Mouse (Mus musculus): ENCODE data around the gene Fhit. TPM values are rescaled to one million over a fixed set of nuclear protein-coding genes. Genes with fewer than 3 reads are reported as not detected.
"Not testable (repeated sequence)": the region's sequence is repeated elsewhere in the genome, so short reads cannot be mapped to it uniquely, and the experiment has no call there.

Gene Fhit
- polyA plus RNA-seq, 1 experiment from 2014 or later = 7.1 TPM

GRCm38 (mm10) chr14:9896556-9896955, 1265.3 kb downstream of the Fhit start:
- H3K4me1 ChIP-seq (ENCODE audit: control insufficient read depth, insufficient read depth, low read length) = no peaks in the 10 kb centered on the region
- 89% methylated on average over 1 of the region's 1 CpGs for whole genome bisulfite sequencing
- no peaks in the 10 kb centered on the region for H3K27me3 ChIP-seq (ENCODE audit: control insufficient read depth, insufficient read depth, low read length)
- no peak overlapping the region for H3K4me2 ChIP-seq (ENCODE audit: low read depth, low read length)
- H3K9ac ChIP-seq (ENCODE audit: low read length) = no peak overlapping the region
- no peak for ATAC-seq (ENCODE audit: insufficient read depth, low FRiP score)
- H3K27ac ChIP-seq (ENCODE audit: low read length) = no peak overlapping the region
- H3K9me3 ChIP-seq (replicated peaks; ENCODE audit: control insufficient read depth, low read length) = no peaks in the 10 kb centered on the region
- H3K36me3 ChIP-seq (ENCODE audit: control insufficient read depth, insufficient read depth, low read length) = no peaks in the 10 kb centered on the region
- H3K4me3 ChIP-seq (replicated peaks; ENCODE audit: low read length) = no peak overlapping the region

- Histone ChIP-seq H3K27me3 (ENCODE audit: control insufficient read depth, insufficient read depth, low read length) (no peaks in the 10 kb centered on the region), H3K4me2 (ENCODE audit: low read depth, low read length) (no peak overlapping the region), H3K9me3 (replicated peaks; ENCODE audit: control insufficient read depth, low read length) (no peaks in the 10 kb centered on the region), H3K4me1 (ENCODE audit: control insufficient read depth, insufficient read depth, low read length) (no peaks in the 10 kb centered on the region), H3K36me3 (ENCODE audit: control insufficient read depth, insufficient read depth, low read length) (no peaks in the 10 kb centered on the region), H3K27ac (ENCODE audit: low read length) (no peak overlapping the region), H3K4me3 (replicated peaks; ENCODE audit: low read length) (no peak overlapping the region), H3K9ac (ENCODE audit: low read length) (no peak overlapping the region)
- WGBS = 72% methylated on average over 2 of the region's 2 CpGs
- no peak for ATAC-seq (ENCODE audit: insufficient read depth, low FRiP score)
These were observed 1309.8 kb downstream of the Fhit start for GRCm38 (mm10) chr14:9852041-9852440.

- no peak overlapping the region for H3K4me2 ChIP-seq (ENCODE audit: low read depth, low read length)
These were observed 1329.5 kb downstream of the Fhit start for GRCm38 (mm10) chr14:9832290-9832689.

GRCm38 (mm10) chr14:9828699-9829240, 1333.1 kb downstream of the Fhit start:
- H3K4me3 ChIP-seq (replicated peaks; ENCODE audit: low read length); H3K36me3 ChIP-seq (ENCODE audit: control insufficient read depth, insufficient read depth, low read length); H3K27ac ChIP-seq (ENCODE audit: low read length); H3K9ac ChIP-seq (ENCODE audit: low read length); H3K9me3 ChIP-seq (replicated peaks; ENCODE audit: control insufficient read depth, low read length); H3K4me1 ChIP-seq (ENCODE audit: control insufficient read depth, insufficient read depth, low read length); H3K4me2 ChIP-seq (ENCODE audit: low read depth, low read length); H3K27me3 ChIP-seq (ENCODE audit: control insufficient read depth, insufficient read depth, low read length); ATAC-seq (ENCODE audit: insufficient read depth, low FRiP score): not testable (repeated sequence)
- WGBS = 73% methylated on average over 8 of the region's 8 CpGs

More at GRCm38 (mm10) chr14:9832290-9832689, 1329.5 kb downstream of the Fhit start:
- Histone ChIP-seq H3K27me3 (ENCODE audit: control insufficient read depth, insufficient read depth, low read length) (no peaks in the 10 kb centered on the region), H3K4me1 (ENCODE audit: control insufficient read depth, insufficient read depth, low read length) (no peaks in the 10 kb centered on the region), H3K36me3 (ENCODE audit: control insufficient read depth, insufficient read depth, low read length) (no peaks in the 10 kb centered on the region), H3K4me3 (replicated peaks; ENCODE audit: low read length) (no peak overlapping the region), H3K27ac (ENCODE audit: low read length) (no peak overlapping the region), H3K9me3 (replicated peaks; ENCODE audit: control insufficient read depth, low read length) (no peaks in the 10 kb centered on the region), H3K9ac (ENCODE audit: low read length) (no peak overlapping the region)
- no peak for ATAC-seq (ENCODE audit: insufficient read depth, low FRiP score)

GRCm38 (mm10) chr14:9815963-9816362, 1345.9 kb downstream of the Fhit start:
- no peak overlapping the region for H3K27ac ChIP-seq (ENCODE audit: low read length)
- WGBS = 66% methylated on average over 4 of the region's 4 CpGs
- H3K9me3 ChIP-seq (replicated peaks; ENCODE audit: control insufficient read depth, low read length) = no peaks in the 10 kb centered on the region
- no peak overlapping the region for H3K4me3 ChIP-seq (replicated peaks; ENCODE audit: low read length)
- no peaks in the 10 kb centered on the region for H3K27me3 ChIP-seq (ENCODE audit: control insufficient read depth, insufficient read depth, low read length)
- no peak overlapping the region for H3K9ac ChIP-seq (ENCODE audit: low read length)
- H3K36me3 ChIP-seq (ENCODE audit: control insufficient read depth, insufficient read depth, low read length) = no peaks in the 10 kb centered on the region
- no peak for ATAC-seq (ENCODE audit: insufficient read depth, low FRiP score)
- H3K4me2 ChIP-seq (ENCODE audit: low read depth, low read length) = no peak overlapping the region
- no peaks in the 10 kb centered on the region for H3K4me1 ChIP-seq (ENCODE audit: control insufficient read depth, insufficient read depth, low read length)

GRCm38 (mm10) chr14:9811847-9812321, 1350.0 kb downstream of the Fhit start:
- Histone ChIP-seq H3K4me1 (ENCODE audit: control insufficient read depth, insufficient read depth, low read length) (no peaks in the 10 kb centered on the region), H3K9ac (ENCODE audit: low read length) (no peak overlapping the region), H3K4me2 (ENCODE audit: low read depth, low read length) (no peak overlapping the region), H3K4me3 (replicated peaks; ENCODE audit: low read length) (no peak overlapping the region), H3K27ac (ENCODE audit: low read length) (no peak overlapping the region), H3K27me3 (ENCODE audit: control insufficient read depth, insufficient read depth, low read length) (no peaks in the 10 kb centered on the region), H3K9me3 (replicated peaks; ENCODE audit: control insufficient read depth, low read length) (no peaks in the 10 kb centered on the region), H3K36me3 (ENCODE audit: control insufficient read depth, insufficient read depth, low read length) (no peaks in the 10 kb centered on the region)
- 59% methylated on average over 9 of the region's 9 CpGs for WGBS
- no peak for ATAC-seq (ENCODE audit: insufficient read depth, low FRiP score)

- Histone ChIP-seq H3K9me3 (replicated peaks; ENCODE audit: control insufficient read depth, low read length) (no peaks in the 10 kb centered on the region), H3K9ac (ENCODE audit: low read length) (no peak overlapping the region), H3K4me3 (replicated peaks; ENCODE audit: low read length) (no peak overlapping the region), H3K4me2 (ENCODE audit: low read depth, low read length) (no peak overlapping the region), H3K36me3 (ENCODE audit: control insufficient read depth, insufficient read depth, low read length) (no peaks in the 10 kb centered on the region), H3K4me1 (ENCODE audit: control insufficient read depth, insufficient read depth, low read length) (no peaks in the 10 kb centered on the region), H3K27ac (ENCODE audit: low read length) (no peak overlapping the region), H3K27me3 (ENCODE audit: control insufficient read depth, insufficient read depth, low read length) (no peaks in the 10 kb centered on the region)
- 60% methylated on average over 7 of the region's 7 CpGs for WGBS
- ATAC-seq (ENCODE audit: insufficient read depth, low FRiP score) = no peak
These were observed 1350.5 kb downstream of the Fhit start for GRCm38 (mm10) chr14:9811177-9811846.

- Histone ChIP-seq H3K4me3 (replicated peaks; ENCODE audit: low read length) (no peak overlapping the region), H3K27me3 (ENCODE audit: control insufficient read depth, insufficient read depth, low read length) (no peaks in the 10 kb centered on the region), H3K9ac (ENCODE audit: low read length) (no peak overlapping the region), H3K27ac (ENCODE audit: low read length) (no peak overlapping the region), H3K4me1 (ENCODE audit: control insufficient read depth, insufficient read depth, low read length) (0 out of 2 replicates have a peak, but pooled peaks cover 2% of the 10 kb centered on the region), H3K36me3 (ENCODE audit: control insufficient read depth, insufficient read depth, low read length) (no peaks in the 10 kb centered on the region), H3K9me3 (replicated peaks; ENCODE audit: control insufficient read depth, low read length) (no peaks in the 10 kb centered on the region), H3K4me2 (ENCODE audit: low read depth, low read length) (no peak overlapping the region)
- no peak for ATAC-seq (ENCODE audit: insufficient read depth, low FRiP score)
These were observed 1368.4 kb downstream of the Fhit start for GRCm38 (mm10) chr14:9793403-9793802.

- Histone ChIP-seq H3K4me1 (ENCODE audit: control insufficient read depth, insufficient read depth, low read length) (0 out of 2 replicates have a peak, but pooled peaks cover 2% of the 10 kb centered on the region), H3K9me3 (replicated peaks; ENCODE audit: control insufficient read depth, low read length) (no peaks in the 10 kb centered on the region), H3K4me3 (replicated peaks; ENCODE audit: low read length) (no peak overlapping the region), H3K9ac (ENCODE audit: low read length) (no peak overlapping the region), H3K36me3 (ENCODE audit: control insufficient read depth, insufficient read depth, low read length) (no peaks in the 10 kb centered on the region), H3K27ac (ENCODE audit: low read length) (no peak overlapping the region), H3K27me3 (ENCODE audit: control insufficient read depth, insufficient read depth, low read length) (no peaks in the 10 kb centered on the region), H3K4me2 (ENCODE audit: low read depth, low read length) (no peak overlapping the region)
- no peak for ATAC-seq (ENCODE audit: insufficient read depth, low FRiP score)
- whole genome bisulfite sequencing = 27% methylated on average over 3 of the region's 3 CpGs
These were observed 1373.4 kb downstream of the Fhit start for GRCm38 (mm10) chr14:9788402-9788950.
